Mouse (Mus musculus): ENCODE measurements at regions not wholly inside any gene's neighbourhood (a gene's known extent, or its start where the extent isn't known, plus 50 kb on each side); places are given as distances from the start of the nearest gene placed in this dataset.

DNA sequence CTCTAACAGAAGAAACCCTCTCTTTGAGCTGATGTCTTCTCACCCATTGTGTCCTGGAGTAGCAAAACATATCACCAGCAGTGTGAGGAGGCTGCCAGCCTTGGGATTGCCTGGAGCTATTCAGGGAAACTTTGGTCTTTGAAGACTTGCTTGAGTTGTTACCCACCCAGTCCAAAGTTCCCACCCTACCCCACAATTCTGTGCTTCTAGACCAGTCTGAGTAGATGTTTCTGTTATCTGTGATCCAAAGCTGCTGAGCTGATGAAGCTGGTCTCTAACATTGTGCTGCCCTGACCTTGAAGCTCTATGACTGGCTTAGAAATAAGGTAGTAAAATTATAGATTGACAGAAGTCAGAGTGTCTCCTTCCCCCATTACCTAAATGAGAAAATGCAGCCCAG is 443.8 kb upstream of the Kdm8 start:
- TF ChIP-seq CTCF (IDR thresholded peaks at IDR 0.05; ENCODE audit: control insufficient read depth, insufficient read depth, insufficient read length): no peak
- no peak for TF ChIP-seq MYOD1 (IDR thresholded peaks at IDR 0.05; ENCODE audit: control insufficient read depth, insufficient read length, low read depth)
- TF ChIP-seq CEBPB (IDR thresholded peaks at IDR 0.05; ENCODE audit: low read depth): no peak

Data from C2C12 (cell line).